Mouse (Mus musculus) lung, postnatal 10 days (tissue): ENCODE data around the gene Eps8l2.
"Not testable (repeated sequence)": the region's sequence is repeated elsewhere in the genome, so short reads cannot be mapped to it uniquely, and the experiment has no call there.

ENCODE experiments used
- DNase-seq: peaks from one replicate; pipeline ENCODE4 v3.0.0; 2021

The Eps8l2 gene

GRCm38 (mm10) chr7:141367358-141367757 lies 28.7 kb downstream of the Eps8l2 start:
- DNase-seq = no peak

GRCm38 (mm10) chr7:141369918-141370317 lies 31.2 kb downstream of the Eps8l2 start:
- no peak for DNase-seq

- no peak for DNase-seq
Measured at GRCm38 (mm10) chr7:141371942-141372595, 33.4 kb downstream of the Eps8l2 start.

GRCm38 (mm10) chr7:141373611-141374010 lies 34.9 kb downstream of the Eps8l2 start:
- no peak for DNase-seq

GRCm38 (mm10) chr7:141374399-141374798 lies 35.7 kb downstream of the Eps8l2 start:
- no peak for DNase-seq

GRCm38 (mm10) chr7:141379584-141379983 lies 40.9 kb downstream of the Eps8l2 start:
- peak; percentile 30 for DNase-seq

- DNase-seq = no peak
Measured at GRCm38 (mm10) chr7:141381068-141381835, 42.6 kb downstream of the Eps8l2 start.

GRCm38 (mm10) chr7:141387807-141388486 lies 49.3 kb downstream of the Eps8l2 start:
- DNase-seq = no peak

GRCm38 (mm10) chr7:141388487-141389109 lies 49.9 kb downstream of the Eps8l2 start:
- no peak for DNase-seq

- no peak for DNase-seq
Measured at GRCm38 (mm10) chr7:141390326-141391259, 51.9 kb downstream of the Eps8l2 start.

GRCm38 (mm10) chr7:141391625-141392551 lies 53.2 kb downstream of the Eps8l2 start, which contains the start of gene Taldo1:
Gene Taldo1, plus strand, starts transcription at chr7:141392199.
- DNase-seq = peak; percentile 99

- DNase-seq = no peak
Measured at GRCm38 (mm10) chr7:141392552-141393222, 54.0 kb downstream of the Eps8l2 start.

- DNase-seq = no peak
Measured at GRCm38 (mm10) chr7:141394158-141394557, 55.5 kb downstream of the Eps8l2 start.

GRCm38 (mm10) chr7:141394771-141395170 lies 56.1 kb downstream of the Eps8l2 start:
- DNase-seq = peak; percentile 85

- DNase-seq = no peak
Measured at GRCm38 (mm10) chr7:141395348-141395747, 56.7 kb downstream of the Eps8l2 start.

GRCm38 (mm10) chr7:141403305-141403704 lies 64.6 kb downstream of the Eps8l2 start:
- DNase-seq = peak; percentile 69

GRCm38 (mm10) chr7:141405466-141405865 lies 66.8 kb downstream of the Eps8l2 start:
- DNase-seq = no peak

- DNase-seq = not testable (repeated sequence)
Measured at GRCm38 (mm10) chr7:141407670-141408069, 69.0 kb downstream of the Eps8l2 start.

- peak; percentile 91 for DNase-seq
Measured at GRCm38 (mm10) chr7:141408833-141409232, 70.2 kb downstream of the Eps8l2 start.

GRCm38 (mm10) chr7:141410631-141411030 lies 72.0 kb downstream of the Eps8l2 start:
- no peak for DNase-seq
